9 mouse cellular contexts compared by ENCODE assay signal in genomic region chr15:85605962-85606610, GRCm38 (mm10). TPM values are rescaled to one million over a fixed set of nuclear protein-coding genes. Genes with fewer than 3 reads are reported as not detected.
DNase-seq lines count a peak whose midpoint lies in the region; ATAC-seq and TF ChIP-seq lines count a peak whose summit lies in the region.
"Had no signal": no experiment of that assay in that cellular context is flagged by ENCODE, and none has a peak within 500 bp of the region (broad histone marks: within the 10 kb centered on the region; RNA-seq: fewer than 3 reads in every experiment).

No protein-coding gene starts in this region.

- H3K4me2 ChIP-seq in kidney, postnatal 0 days (ENCODE audit: low read length), result 0 out of 2 replicates have a peak overlapping the region, but pooled peaks have one; percentile 15
- no peak overlapping the region for H3K4me2 ChIP-seq in kidney, embryonic 15.5 days
- H3K4me2 ChIP-seq in forebrain, embryonic 11.5 days (ENCODE audit: low read depth, low read length, severe bottlenecking), result no peak overlapping the region
- H3K4me2 ChIP-seq in forebrain, embryonic 15.5 days (replicated peaks), result no peak overlapping the region

- H3K36me3 ChIP-seq in kidney, postnatal 0 days (ENCODE audit: insufficient read depth, low read length), result no peaks in the 10 kb centered on the region
- H3K36me3 ChIP-seq in kidney, embryonic 15.5 days, result no peaks in the 10 kb centered on the region
- H3K36me3 ChIP-seq in forebrain, embryonic 11.5 days (ENCODE audit: control insufficient read depth, insufficient read depth, low read length), result no peaks in the 10 kb centered on the region
- H3K36me3 ChIP-seq in forebrain, embryonic 15.5 days, result no peaks in the 10 kb centered on the region

- no peaks in the 10 kb centered on the region for H3K9me3 ChIP-seq in kidney, postnatal 0 days (replicated peaks; ENCODE audit: low read length)
- H3K9me3 ChIP-seq in kidney, embryonic 15.5 days (replicated peaks), result no peaks in the 10 kb centered on the region
- no peaks in the 10 kb centered on the region for H3K9me3 ChIP-seq in forebrain, embryonic 11.5 days (ENCODE audit: control insufficient read depth, low read length)
- no peaks in the 10 kb centered on the region for H3K9me3 ChIP-seq in forebrain, embryonic 15.5 days

- H3K27ac ChIP-seq in kidney, postnatal 0 days, result no peak overlapping the region
- no peak overlapping the region for H3K27ac ChIP-seq in kidney, embryonic 15.5 days
- H3K27ac ChIP-seq in cortical plate, adult 2 months (ENCODE audit: insufficient read depth, low read length), result peak overlapping the region; percentile 60
- H3K27ac ChIP-seq in forebrain, embryonic 11.5 days (ENCODE audit: low read depth, low read length), result no peak overlapping the region
- H3K27ac ChIP-seq in forebrain, embryonic 15.5 days (replicated peaks), result no peak overlapping the region

- H3K4me3 ChIP-seq in kidney, postnatal 0 days (replicated peaks; ENCODE audit: low read depth, low read length), result no peak overlapping the region
- no peak overlapping the region for H3K4me3 ChIP-seq in kidney, embryonic 15.5 days (replicated peaks)
- H3K4me3 ChIP-seq in cortical plate, adult 2 months (ENCODE audit: insufficient read depth, low read length), result no peak overlapping the region
- no peak overlapping the region for H3K4me3 ChIP-seq in forebrain, embryonic 11.5 days (ENCODE audit: low read depth, low read length)
- no peak overlapping the region for H3K4me3 ChIP-seq in forebrain, embryonic 15.5 days

- TF ChIP-seq CTCF in kidney, postnatal 0 days (IDR thresholded peaks at IDR 0.05; ENCODE audit: low read depth), result no peak
- no peak for TF ChIP-seq CTCF in cortical plate, adult 2 months (IDR thresholded peaks at IDR 0.05; ENCODE audit: extremely low read depth, insufficient read depth, low read length)

- ATAC-seq in kidney, postnatal 0 days (replicated peaks; ENCODE audit: low FRiP score, low read depth), result no peak
- ATAC-seq in kidney, embryonic 15.5 days (replicated peaks; ENCODE audit: low FRiP score), result no peak
- no peak for ATAC-seq in forebrain, embryonic 11.5 days (replicated peaks; ENCODE audit: low FRiP score)
- ATAC-seq in forebrain, embryonic 15.5 days (replicated peaks), result no peak
- ATAC-seq: forebrain, postnatal 0 days had no signal

- intact Hi-C loops in heart, postnatal 14 days (cut with DNase I), result no loop called here

- no peaks in the 10 kb centered on the region for H3K27me3 ChIP-seq in kidney, postnatal 0 days (ENCODE audit: insufficient read depth, low read length)
- no peaks in the 10 kb centered on the region for H3K27me3 ChIP-seq in kidney, embryonic 15.5 days
- H3K27me3 ChIP-seq in forebrain, embryonic 11.5 days (ENCODE audit: control insufficient read depth, insufficient read depth, low read length), result no peaks in the 10 kb centered on the region
- no peaks in the 10 kb centered on the region for H3K27me3 ChIP-seq in forebrain, embryonic 15.5 days

- no peak for DNase-seq in kidney, postnatal 0 days (ENCODE audit: low spot score)
- peak; percentile 33 to 53 for DNase-seq in heart, postnatal 14 days
- peak; percentile 35 for DNase-seq in mesoderm, embryonic 11.5 days (ENCODE audit: low read depth, low spot score)
- DNase-seq in forebrain, embryonic 11.5 days (ENCODE audit: low spot score), result no peak
- DNase-seq: forebrain, postnatal 0 days; thymus, postnatal 36 days had no signal

- WGBS in kidney, postnatal 0 days, result 28% methylated on average over 17 of the region's 17 CpGs
- 36% methylated on average over 17 of the region's 17 CpGs for WGBS in kidney, embryonic 15.5 days
- 71% methylated on average over 17 of the region's 17 CpGs for WGBS in forebrain, embryonic 11.5 days
- WGBS in forebrain, embryonic 15.5 days, result 72% methylated on average over 17 of the region's 17 CpGs

- no peak for TF ChIP-seq POLR2A in cortical plate, adult 2 months (IDR thresholded peaks at IDR 0.05; ENCODE audit: extremely low read depth, insufficient read depth, low read length)

- peak overlapping the region; percentile 27; the same call in 1 of the 2 replicates for H3K9ac ChIP-seq in kidney, postnatal 0 days (ENCODE audit: low read depth, low read length)
- no peak overlapping the region for H3K9ac ChIP-seq in kidney, embryonic 15.5 days
- no peak overlapping the region for H3K9ac ChIP-seq in forebrain, embryonic 11.5 days (ENCODE audit: low read length)
- H3K9ac ChIP-seq in forebrain, embryonic 15.5 days (replicated peaks), result no peak overlapping the region
- H3K9ac ChIP-seq: forebrain, postnatal 0 days had no signal

- peaks cover 12% of the 10 kb centered on the region for H3K4me1 ChIP-seq in kidney, postnatal 0 days (replicated peaks; ENCODE audit: insufficient read depth, low read length)
- peaks cover 31% of the 10 kb centered on the region for H3K4me1 ChIP-seq in kidney, embryonic 15.5 days
- H3K4me1 ChIP-seq in cortical plate, adult 2 months (ENCODE audit: control insufficient read depth, insufficient read depth, low read length), result no peaks in the 10 kb centered on the region
- H3K4me1 ChIP-seq in forebrain, embryonic 11.5 days (replicated peaks; ENCODE audit: control insufficient read depth, insufficient read depth, low read length), result no peaks in the 10 kb centered on the region
- peaks cover 5% of the 10 kb centered on the region for H3K4me1 ChIP-seq in forebrain, embryonic 15.5 days

RNA-seq across cellular contexts. Expression of gene Wnt7b, which starts 23.8 kb away (rescaled TPM):
- 24.9 and 26.3 TPM in 2 replicates for polyA plus RNA-seq in kidney, postnatal 0 days (2015; fragmentation: Nextera tagmentation; extraction: Ambion mirVana)
- 16.3 and 16.8 TPM in 2 replicates for polyA plus RNA-seq in kidney, embryonic 15.5 days (2015; fragmentation: Nextera tagmentation; extraction: Ambion mirVana)
- polyA plus RNA-seq in cortical plate, adult 2 months (2012; rRNA removed), result 21.7 and 22.7 TPM in 2 replicates
- under 1 TPM; 0.20 to 0.88 TPM for total RNA-seq in heart, postnatal 14 days (2021)
- polyA plus RNA-seq in forebrain, embryonic 11.5 days (2014; fragmentation: Nextera tagmentation; extraction: Ambion mirVana), result 146 and 153 TPM in 2 replicates
- 132 and 133 TPM in 2 replicates for polyA plus RNA-seq in forebrain, embryonic 15.5 days (2015; fragmentation: Nextera tagmentation; extraction: Ambion mirVana)

Comparison
In these comparisons a context has a peak if more than half of its experiments do, and no peak if none do; other contexts are left out.
1. DNase-seq: peak in heart, postnatal 14 days (2 of 2) and mesoderm, embryonic 11.5 days (single experiment); none in kidney, postnatal 0 days (single experiment) and forebrain, embryonic 11.5 days (single experiment).